Mouse (Mus musculus) gastrocnemius, adult 18-20 months (tissue): ENCODE measurements around the gene Pspn. TPM values are rescaled to one million over a fixed set of nuclear protein-coding genes. Genes with fewer than 3 reads are reported as not detected.

Experiments used
- DNase-seq: peaks from one replicate; pipeline ENCODE4 v3.0.0; 2021; ENCODE audit warnings: low spot score
- long read RNA-seq, 2 experiments: library from polyadenylated mRNA; stranded (forward); transcript quantifications; one replicate each; pipeline ENCODE4 v2.0.0; 2021
- total RNA-seq, 2 experiments: library from RNA; stranded (reverse); gene quantifications; 2 replicates each; pipeline ENCODE4 v1.2.3; 2021

Pspn gene
- not detected for total RNA-seq
- long read RNA-seq, experiment 1 = 0 reads
- long read RNA-seq, experiment 2 = 0 reads

GRCm38 (mm10) chr17:56999968-57000609 lies at the start of gene Pspn:
Gene Pspn, minus strand, starts transcription at chr17:57000018.
- no peak for DNase-seq

- DNase-seq = no peak
Observed at GRCm38 (mm10) chr17:57048816-57049215, 49.0 kb upstream of the Pspn start.

GRCm38 (mm10) chr17:57047406-57047805 lies 47.6 kb upstream of the Pspn start:
- DNase-seq = no peak

- no peak for DNase-seq
Observed at GRCm38 (mm10) chr17:57041554-57041953, 41.7 kb upstream of the Pspn start, which contains the start of gene Slc25a41. Gene Slc25a41, minus strand, starts transcription at chr17:57041654.

GRCm38 (mm10) chr17:57038978-57039377 lies 39.2 kb upstream of the Pspn start:
- no peak for DNase-seq

- DNase-seq = no peak
Observed at GRCm38 (mm10) chr17:57032854-57033253, 33.0 kb upstream of the Pspn start.

- DNase-seq = peak; percentile 100
Observed at GRCm38 (mm10) chr17:57031661-57032420, 32.0 kb upstream of the Pspn start.

- DNase-seq = no peak
Observed at GRCm38 (mm10) chr17:57030931-57031660, 31.3 kb upstream of the Pspn start, which contains the start of gene Khsrp. Gene Khsrp, minus strand, starts transcription at chr17:57031522.

GRCm38 (mm10) chr17:57029691-57030090 lies 29.9 kb upstream of the Pspn start:
- DNase-seq = no peak

GRCm38 (mm10) chr17:57027471-57027870 lies 27.7 kb upstream of the Pspn start:
- no peak for DNase-seq

GRCm38 (mm10) chr17:57020960-57021359 lies 21.1 kb upstream of the Pspn start:
- no peak for DNase-seq

GRCm38 (mm10) chr17:57019693-57020092 lies 19.9 kb upstream of the Pspn start:
- no peak for DNase-seq

GRCm38 (mm10) chr17:57012245-57012795 lies 12.5 kb upstream of the Pspn start:
- DNase-seq = no peak

- DNase-seq = peak; percentile 92
Observed at GRCm38 (mm10) chr17:57011236-57012141, 11.7 kb upstream of the Pspn start, which contains the start of the genes Gtf2f1 and Gm17949. Gene Gtf2f1, minus strand, starts transcription at chr17:57011288. Gene Gm17949, plus strand, starts transcription at chr17:57011469.

GRCm38 (mm10) chr17:57010911-57011235 lies 11.1 kb upstream of the Pspn start:
- DNase-seq = no peak

- no peak for DNase-seq
Observed at GRCm38 (mm10) chr17:57007137-57007905, 7.5 kb upstream of the Pspn start.

GRCm38 (mm10) chr17:57003994-57004393 lies 4.2 kb upstream of the Pspn start:
- no peak for DNase-seq

- no peak for DNase-seq
Observed at GRCm38 (mm10) chr17:57001228-57001627, 1.4 kb upstream of the Pspn start.

- no peak for DNase-seq
Observed at GRCm38 (mm10) chr17:56999414-56999813, 404 bp downstream of the Pspn start.
